Mouse (Mus musculus) kidney, adult 8-10 months (tissue): ENCODE data around the gene Nasp.
"Not testable (repeated sequence)": the region's sequence is repeated elsewhere in the genome, so short reads cannot be mapped to it uniquely, and the experiment has no call there.

ENCODE experiments used
- DNase-seq, 2 experiments: peaks; one replicate each; pipeline ENCODE4 v3.0.0; 2022

Gene Nasp

GRCm38 (mm10) chr4:116627722-116628662 is at the start of gene Nasp:
Gene Nasp, minus strand, starts transcription at chr4:116627941.
- peak; percentile 86 for DNase-seq

GRCm38 (mm10) chr4:116676027-116676426 is 48.3 kb upstream of the Nasp start:
- DNase-seq: no peak

GRCm38 (mm10) chr4:116674761-116675160 is 47.0 kb upstream of the Nasp start:
- DNase-seq: not testable (repeated sequence)

- peak in 1 of 2 experiments; percentile 60 for DNase-seq
Observed at GRCm38 (mm10) chr4:116672785-116673184, 45.0 kb upstream of the Nasp start.

GRCm38 (mm10) chr4:116669291-116669690 is 41.5 kb upstream of the Nasp start:
- DNase-seq: peak in 1 of 2 experiments; percentile 53

- peak in 1 of 2 experiments; percentile 61 for DNase-seq
Observed at GRCm38 (mm10) chr4:116668145-116668544, 40.4 kb upstream of the Nasp start.

- DNase-seq: no peak
Observed at GRCm38 (mm10) chr4:116666625-116667024, 38.9 kb upstream of the Nasp start.

- no peak for DNase-seq
Observed at GRCm38 (mm10) chr4:116661998-116662397, 34.3 kb upstream of the Nasp start.

- DNase-seq: peak; percentile 53 to 71
Observed at GRCm38 (mm10) chr4:116660829-116661228, 33.1 kb upstream of the Nasp start.

GRCm38 (mm10) chr4:116659916-116660315 is 32.2 kb upstream of the Nasp start:
- DNase-seq: not testable (repeated sequence)

- peak; percentile 72 to 93 for DNase-seq
Observed at GRCm38 (mm10) chr4:116659474-116659873, 31.7 kb upstream of the Nasp start.

GRCm38 (mm10) chr4:116657971-116658370 is 30.2 kb upstream of the Nasp start:
- no peak for DNase-seq

GRCm38 (mm10) chr4:116655658-116656057 is 27.9 kb upstream of the Nasp start:
- no peak for DNase-seq

GRCm38 (mm10) chr4:116655100-116655499 is 27.4 kb upstream of the Nasp start:
- DNase-seq: peak; percentile 69 to 86

- DNase-seq: peak; percentile 68 to 83
Observed at GRCm38 (mm10) chr4:116653228-116653627, 25.5 kb upstream of the Nasp start.

GRCm38 (mm10) chr4:116651797-116652135 is 24.0 kb upstream of the Nasp start:
- no peak for DNase-seq

GRCm38 (mm10) chr4:116650924-116651796 is 23.4 kb upstream of the Nasp start, which contains the start of gene Akr1a1:
Gene Akr1a1, minus strand, starts transcription at chr4:116651680.
- DNase-seq: peak; percentile 95

- no peak for DNase-seq
Observed at GRCm38 (mm10) chr4:116650365-116650764, 22.6 kb upstream of the Nasp start.

- peak; percentile 44 to 67 for DNase-seq
Observed at GRCm38 (mm10) chr4:116649411-116649810, 21.7 kb upstream of the Nasp start.

GRCm38 (mm10) chr4:116645624-116646023 is 17.9 kb upstream of the Nasp start:
- DNase-seq: no peak

- no peak for DNase-seq
Observed at GRCm38 (mm10) chr4:116644326-116644725, 16.6 kb upstream of the Nasp start.

- no peak for DNase-seq
Observed at GRCm38 (mm10) chr4:116642071-116642470, 14.3 kb upstream of the Nasp start.

GRCm38 (mm10) chr4:116638821-116639220 is 11.1 kb upstream of the Nasp start:
- no peak for DNase-seq
